Mouse (Mus musculus) midbrain, embryonic 14.5 days (tissue): ENCODE measurements around the gene Fcho1. TPM values are rescaled to one million over a fixed set of nuclear protein-coding genes. Genes with fewer than 3 reads are reported as not detected.
A peak's percentile ranks its signal among the peaks of the same experiment; 100 is the strongest.

Experiments
- ATAC-seq: fragments of 200-750 bp; cut with Nextera tagmentation; 2 replicates; pipeline ENCODE4 v1.8.0; 2017; ENCODE audit warnings: moderate number of reproducible peaks, moderate library complexity; ENCODE audit not compliant: low FRiP score, low TSS enrichment
- DNase-seq: peaks from one replicate; pipeline ENCODE4 v3.0.0-alpha.2; 2015
- H3K27ac ChIP-seq: fragments of 300-500 bp; sonication (generic); replicated peaks from 2 replicates; pipeline ENCODE4 v1.5.1; 2014; ENCODE audit warnings: mild to moderate bottlenecking, low read depth, low read length, moderate library complexity
- H3K27me3 ChIP-seq: fragments of 300-500 bp; sonication (generic); 2 replicates; pipeline ENCODE4 v1.6.1; 2014; ENCODE audit warnings: low read length, control low read depth, mixed read lengths; ENCODE audit not compliant: control insufficient read depth, insufficient read depth
- H3K36me3 ChIP-seq: fragments of 300-500 bp; sonication (generic); 2 replicates; pipeline ENCODE4 v1.6.1; 2014; ENCODE audit warnings: low read length, control low read depth; ENCODE audit not compliant: control insufficient read depth, insufficient read depth
- H3K4me1 ChIP-seq: fragments of 300-500 bp; sonication (generic); 2 replicates; pipeline ENCODE4 v1.6.1; 2014; ENCODE audit warnings: mild to moderate bottlenecking, antibody characterized with exemption, low read length, control low read depth; ENCODE audit not compliant: control insufficient read depth, insufficient read depth
- H3K4me2 ChIP-seq: fragments of 300-500 bp; sonication (generic); 2 replicates; pipeline ENCODE4 v1.6.1; 2014; ENCODE audit warnings: mild to moderate bottlenecking, low read length, moderate library complexity
- H3K4me3 ChIP-seq: fragments of 300-500 bp; sonication (generic); replicated peaks from 2 replicates; pipeline ENCODE4 v1.5.1; 2014; ENCODE audit warnings: low read depth, low read length
- H3K9ac ChIP-seq: fragments of 300-500 bp; sonication (generic); replicated peaks from 2 replicates; pipeline ENCODE4 v1.6.1; 2014; ENCODE audit warnings: mild to moderate bottlenecking, low read length, moderate library complexity
- H3K9me3 ChIP-seq: fragments of 300-500 bp; sonication (generic); 2 replicates; pipeline ENCODE4 v1.6.1; 2016; ENCODE audit warnings: low read length, control low read depth, mixed read lengths; ENCODE audit not compliant: control insufficient read depth
- WGBS: fragments of 180-500 bp; shearing (Covaris S2); extraction: QIAGEN DNeasy Blood & Tissue Kit; methylation state at CpG from one replicate; pipeline ENCODE4 v1.1.7; 2014; 5-methylcytosine and 5-hydroxymethylcytosine counted together
- polyA plus RNA-seq: library from polyadenylated mRNA; unstranded; fragments of >200 nt; fragmentation: Nextera tagmentation; extraction: Ambion mirVana; gene quantifications from 2 replicates; pipeline ENCODE4 v1.2.1, GENCODE M21; 2014

Fcho1 gene
- polyA plus RNA-seq, 1 experiment from 2014 or later: 74.6 TPM

DNA sequence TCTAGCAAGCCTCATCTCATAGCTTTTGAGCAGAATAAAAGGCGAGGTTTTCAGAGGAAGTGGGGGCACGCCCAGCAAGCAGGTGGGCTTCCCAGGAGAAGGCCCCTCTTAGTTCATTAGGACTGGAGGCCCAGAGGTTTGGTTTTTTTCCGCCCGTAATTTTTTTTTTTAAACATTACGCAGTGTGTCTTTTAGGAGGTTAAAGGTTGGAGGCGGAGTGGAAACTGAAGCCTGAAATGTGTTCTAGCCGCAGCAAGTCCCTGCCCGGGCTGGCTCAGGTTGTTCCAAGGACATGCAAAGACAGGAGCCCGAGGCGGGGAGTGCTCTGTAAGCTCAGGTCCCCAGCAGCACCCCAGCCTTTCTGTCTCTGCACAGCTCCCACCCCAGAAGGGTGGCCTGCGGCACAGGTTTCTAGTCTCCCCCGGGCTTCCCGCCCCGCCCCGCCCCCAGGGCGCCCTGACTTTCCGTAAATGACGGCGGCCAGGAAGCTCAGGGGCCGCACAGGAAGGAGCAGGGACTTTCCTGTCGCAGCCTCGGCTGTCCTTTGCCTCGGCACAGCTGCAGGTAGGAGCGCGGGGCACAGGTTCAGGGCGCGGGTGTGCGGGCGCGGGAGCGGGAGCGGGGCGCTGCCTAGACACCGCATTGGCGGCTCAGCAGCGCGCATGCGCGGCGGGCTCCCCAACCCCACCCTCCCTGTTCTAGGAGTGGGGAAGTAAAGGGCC is 49.3 kb downstream of the Fcho1 start, which contains the start of gene Jak3:
Gene Jak3, plus strand, starts transcription at position 277 of the 722 bp plus-strand sequence.
- DNase-seq (peak; percentile 87), ATAC-seq (peak; percentile 41; the same call in 1 of the 2 replicates)
- 0 out of 2 replicates have a peak within 1 kb of the TSS, but pooled peaks have one; percentile 52 for H3K27ac ChIP-seq
- WGBS: 3% methylated on average over 40 of the region's 40 CpGs
- no peaks in the 10 kb centered on the region for H3K36me3 ChIP-seq
- peak within 1 kb of the TSS; percentile 61 for H3K4me3 ChIP-seq
- H3K9ac ChIP-seq: peak within 1 kb of the TSS; percentile 75
- no peaks in the 10 kb centered on the region for H3K9me3 ChIP-seq
- peak within 1 kb of the TSS; percentile 82 for H3K4me2 ChIP-seq
- H3K4me1 ChIP-seq: 0 out of 2 replicates have a peak, but pooled peaks cover 8% of the 10 kb centered on the region
- peaks cover 49% of the 10 kb centered on the region for H3K27me3 ChIP-seq

GRCm38 (mm10) chr8:71675456-71676019 is 50.0 kb downstream of the Fcho1 start:
- H3K9ac ChIP-seq: 0 out of 2 replicates have a peak overlapping the region, but pooled peaks have one; percentile 75
- peak overlapping the region; percentile 82 for H3K4me2 ChIP-seq
- H3K4me3 ChIP-seq: peak overlapping the region; percentile 61
- H3K27ac ChIP-seq: no peak overlapping the region
- peaks cover 43% of the 10 kb centered on the region for H3K27me3 ChIP-seq
- 0 out of 2 replicates have a peak, but pooled peaks cover 8% of the 10 kb centered on the region for H3K4me1 ChIP-seq
- H3K9me3 ChIP-seq: no peaks in the 10 kb centered on the region
- 28% methylated on average over 9 of the region's 9 CpGs for WGBS
- no peaks in the 10 kb centered on the region for H3K36me3 ChIP-seq
- DNase-seq (no peak), ATAC-seq (no peak)

- WGBS: 64% methylated on average over 2 of the region's 2 CpGs
- Histone ChIP-seq H3K4me3 (no peak overlapping the region), H3K27me3 (peaks cover 32% of the 10 kb centered on the region), H3K27ac (no peak overlapping the region), H3K4me1 (peaks cover 16% of the 10 kb centered on the region; the same call in 1 of the 2 replicates), H3K9me3 (no peaks in the 10 kb centered on the region), H3K9ac (no peak overlapping the region), H3K4me2 (no peak overlapping the region), H3K36me3 (no peaks in the 10 kb centered on the region)
- DNase-seq: no peak
- ATAC-seq: no peak
These were observed 51.4 kb downstream of the Fcho1 start for GRCm38 (mm10) chr8:71674071-71674470.

- H3K4me3 ChIP-seq: peak overlapping the region; percentile 86; the same call in 1 of the 2 replicates
- DNase-seq (no peak), ATAC-seq (no peak)
- H3K36me3 ChIP-seq: no peaks in the 10 kb centered on the region
- peak overlapping the region; percentile 86 for H3K4me2 ChIP-seq
- H3K9ac ChIP-seq: no peak overlapping the region
- 71% methylated on average over 6 of the region's 6 CpGs for WGBS
- H3K9me3 ChIP-seq: no peaks in the 10 kb centered on the region
- peaks cover 14% of the 10 kb centered on the region; the same call in 1 of the 2 replicates for H3K27me3 ChIP-seq
- H3K27ac ChIP-seq: peak overlapping the region; percentile 93
- peaks cover 32% of the 10 kb centered on the region for H3K4me1 ChIP-seq
These were observed 53.3 kb downstream of the Fcho1 start for GRCm38 (mm10) chr8:71672168-71672735.

DNA sequence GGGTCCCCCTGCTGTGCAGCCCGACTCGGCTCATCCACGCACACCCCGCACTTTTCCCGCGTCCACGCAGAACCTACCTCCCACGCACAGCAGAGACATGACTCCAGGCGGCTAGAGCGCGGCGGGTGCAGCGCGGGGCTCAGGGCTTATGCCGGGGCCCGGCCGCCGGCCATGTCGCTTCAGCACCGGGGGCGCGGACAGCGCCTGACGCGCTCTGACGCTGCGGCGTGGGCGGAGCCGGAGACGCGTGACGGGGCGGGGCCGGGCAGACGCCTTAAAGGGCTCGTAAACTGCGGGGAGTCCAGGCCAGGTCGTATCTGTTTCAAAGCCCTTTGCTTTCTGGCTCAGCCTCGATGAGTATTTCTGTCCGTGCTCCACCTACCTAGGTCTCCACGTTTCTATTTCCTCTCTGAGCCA is 54.0 kb downstream of the Fcho1 start, which contains the start of gene Unc13a:
Gene Unc13a, minus strand, starts transcription at position 209 of the 417 bp plus-strand sequence.
- H3K4me2 ChIP-seq: peak within 1 kb of the TSS; percentile 86
- ATAC-seq (peak; percentile 78), DNase-seq (peak; percentile 97)
- H3K4me1 ChIP-seq: peaks cover 36% of the 10 kb centered on the region
- H3K27me3 ChIP-seq: peaks cover 13% of the 10 kb centered on the region; the same call in 1 of the 2 replicates
- peak within 1 kb of the TSS; percentile 81 for H3K9ac ChIP-seq
- peak within 1 kb of the TSS; percentile 93 for H3K27ac ChIP-seq
- H3K36me3 ChIP-seq: no peaks in the 10 kb centered on the region
- peak within 1 kb of the TSS; percentile 86 for H3K4me3 ChIP-seq
- WGBS: under 1% methylated on average over 42 of the region's 42 CpGs
- H3K9me3 ChIP-seq: no peaks in the 10 kb centered on the region

DNA sequence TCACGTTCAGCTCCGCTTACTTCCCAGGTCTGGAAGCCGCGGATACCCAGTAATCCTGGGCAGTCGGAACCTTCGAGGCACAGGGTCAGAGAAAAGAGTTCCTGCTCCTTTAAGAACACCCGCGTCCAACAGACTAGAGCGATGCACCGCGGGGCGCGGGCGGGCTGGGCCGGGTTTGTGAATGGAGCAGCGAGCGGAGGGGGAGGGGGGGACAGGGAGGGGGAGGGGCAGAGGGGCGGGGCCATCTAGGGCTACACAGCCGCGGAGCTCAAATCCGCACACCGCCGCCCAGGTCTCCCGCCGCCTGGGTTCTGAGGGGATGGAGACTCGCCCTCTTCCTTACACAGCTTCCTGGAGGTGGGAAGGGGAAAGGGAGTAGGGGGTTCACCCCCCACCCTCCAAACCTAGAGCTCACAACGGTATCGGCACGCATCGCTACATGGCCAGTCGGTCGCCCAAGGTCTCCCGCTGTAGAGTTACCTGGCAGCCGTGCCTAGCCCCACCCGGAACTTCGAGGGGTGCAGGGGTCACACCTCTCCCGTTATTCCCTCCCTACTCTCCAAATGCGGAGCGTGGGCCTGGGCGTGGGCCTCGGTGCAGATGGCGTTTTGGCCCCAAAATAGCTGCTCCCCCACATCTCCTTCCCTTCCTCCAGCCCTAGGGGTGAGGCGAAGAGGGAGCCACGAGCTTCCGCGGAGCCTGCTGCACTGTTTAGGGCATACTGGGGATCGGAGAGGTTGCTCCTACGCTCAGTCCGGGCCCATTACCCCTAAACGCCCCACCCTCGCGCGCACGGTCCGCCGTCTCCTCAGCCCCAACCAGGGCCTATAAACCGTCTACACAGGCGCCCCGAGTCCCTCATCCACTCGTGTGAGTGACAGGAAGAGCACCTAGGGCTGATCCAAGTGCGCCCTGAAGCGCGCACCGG is 54.6 kb downstream of the Fcho1 start:
- Histone ChIP-seq H3K9ac (peak overlapping the region; percentile 81), H3K27ac (peak overlapping the region; percentile 93), H3K27me3 (peaks cover 13% of the 10 kb centered on the region; the same call in 1 of the 2 replicates), H3K4me3 (peak overlapping the region; percentile 86), H3K36me3 (no peaks in the 10 kb centered on the region), H3K4me2 (peak overlapping the region; percentile 86), H3K9me3 (no peaks in the 10 kb centered on the region), H3K4me1 (peaks cover 40% of the 10 kb centered on the region)
- DNase-seq (peak; percentile 94), ATAC-seq (peak; percentile 70)
- under 1% methylated on average over 63 of the region's 64 CpGs for WGBS

DNA sequence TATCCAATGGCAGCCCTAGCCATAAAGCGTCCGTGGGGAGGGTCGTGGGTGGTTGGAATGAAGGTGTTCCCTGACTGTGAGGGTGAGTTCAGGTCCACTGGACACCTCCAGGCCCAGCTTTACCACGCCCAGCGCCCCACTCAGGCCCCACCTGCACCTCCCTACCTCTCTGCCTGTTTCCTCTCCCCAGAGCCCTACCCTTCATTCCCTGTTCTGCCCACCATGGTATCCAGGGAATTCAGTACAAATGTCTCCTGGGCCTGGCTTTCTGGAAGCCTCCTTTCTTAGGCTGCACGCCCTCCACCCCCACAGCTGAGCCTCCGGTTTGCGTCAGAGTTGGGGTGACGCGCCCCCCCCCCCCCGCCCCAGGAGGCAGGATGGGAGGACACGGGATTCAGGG is 55.3 kb downstream of the Fcho1 start:
- DNase-seq (no peak), ATAC-seq (peak; percentile 11; the same call in 1 of the 2 replicates)
- Histone ChIP-seq H3K27ac (peak overlapping the region; percentile 93), H3K27me3 (peaks cover 6% of the 10 kb centered on the region; the same call in 1 of the 2 replicates), H3K36me3 (no peaks in the 10 kb centered on the region), H3K4me1 (peaks cover 42% of the 10 kb centered on the region), H3K4me3 (peak overlapping the region; percentile 86), H3K9ac (peak overlapping the region; percentile 81), H3K9me3 (no peaks in the 10 kb centered on the region), H3K4me2 (peak overlapping the region; percentile 86)
- 11% methylated on average over 12 of the region's 12 CpGs for WGBS
